Mouse (Mus musculus): ENCODE measurements around the gene Fam69a. TPM values are rescaled to one million over a fixed set of nuclear protein-coding genes. Genes with fewer than 3 reads are reported as not detected.
"Not testable (repeated sequence)": the region's sequence is repeated elsewhere in the genome, so short reads cannot be mapped to it uniquely, and the experiment has no call there.

Fam69a gene
- polyA plus RNA-seq, 2 experiments from 2014 or later: 66.3 to 87.7 TPM

DNA sequence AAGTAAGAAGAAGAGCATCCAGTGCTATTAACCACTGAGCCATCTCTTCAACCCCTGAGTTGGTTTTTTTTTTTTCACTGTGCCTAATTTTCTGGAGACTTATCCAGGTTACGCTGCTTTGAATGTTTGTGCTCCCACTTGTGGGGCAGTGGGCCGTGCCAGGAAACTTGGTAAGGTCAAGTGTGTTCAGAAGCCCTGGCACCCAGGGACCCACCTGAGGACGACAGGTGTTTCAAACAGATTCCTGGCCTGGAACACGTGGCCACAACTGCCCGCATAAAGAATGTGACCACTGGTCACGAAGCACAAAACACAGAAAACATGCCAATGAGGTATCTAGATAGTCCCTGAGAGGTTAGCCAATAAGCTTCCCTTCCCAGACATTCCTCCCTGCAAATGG is 43.4 kb downstream of the Fam69a start:
- ATAC-seq: no peak

DNA sequence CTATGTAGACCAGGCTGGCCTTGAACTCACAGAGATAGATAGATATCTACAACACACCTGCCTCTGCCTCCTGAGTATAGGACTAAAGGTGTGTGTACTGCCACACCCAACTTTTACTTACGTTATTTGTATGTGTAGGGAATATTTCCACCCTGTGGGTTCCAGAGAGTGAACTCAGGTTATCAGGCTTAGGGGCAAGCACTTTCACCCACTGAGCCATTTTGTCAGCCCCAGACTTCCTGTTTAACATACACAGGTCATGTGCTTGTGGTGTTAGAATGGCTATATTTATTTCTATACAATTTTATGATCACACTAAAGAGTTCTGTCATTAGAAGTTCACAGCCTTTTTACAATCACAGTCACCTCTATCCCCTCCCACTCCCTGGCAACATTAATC is 43.9 kb downstream of the Fam69a start:
- peak; percentile 61 for ATAC-seq

DNA sequence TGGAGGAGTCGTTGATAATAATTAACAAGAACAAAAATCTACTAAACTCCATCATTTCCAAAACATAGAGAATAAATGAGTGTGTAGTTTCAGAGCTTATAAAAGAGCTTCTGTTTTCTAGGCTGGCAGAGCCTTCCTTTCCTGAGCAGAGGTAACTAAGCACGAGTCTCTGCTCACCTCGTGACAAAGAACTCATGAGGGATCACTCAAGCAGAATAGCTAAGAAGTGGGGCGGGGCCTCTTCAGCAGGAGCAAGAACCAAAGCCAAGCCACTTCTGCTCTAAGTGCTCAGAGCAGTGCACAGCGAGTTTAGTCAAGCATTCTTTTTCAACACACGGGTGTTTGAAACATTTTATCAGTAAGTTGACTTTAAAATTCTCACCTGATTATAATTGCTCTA is 45.7 kb downstream of the Fam69a start:
- peak; percentile 33 for ATAC-seq

DNA sequence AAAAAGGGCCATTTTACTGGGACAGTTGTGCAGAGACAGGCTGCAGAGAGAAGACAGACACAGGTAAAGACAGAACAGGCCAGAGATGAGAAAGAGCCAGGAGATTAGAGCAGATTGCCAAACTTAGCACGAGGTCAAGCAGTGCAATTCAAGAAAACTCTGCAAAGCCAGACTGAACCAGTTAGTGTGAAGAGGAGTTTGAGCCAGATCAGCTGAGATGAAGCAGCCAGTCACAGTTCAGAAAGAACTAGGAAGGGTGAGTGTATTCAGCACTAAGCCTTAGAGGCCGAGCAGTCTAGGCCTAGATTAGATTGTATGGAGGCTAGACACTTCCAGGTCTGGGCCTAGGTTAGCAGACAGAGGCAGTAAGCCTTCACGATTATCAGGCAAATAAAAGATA is 47.2 kb downstream of the Fam69a start:
- no peak for ATAC-seq

DNA sequence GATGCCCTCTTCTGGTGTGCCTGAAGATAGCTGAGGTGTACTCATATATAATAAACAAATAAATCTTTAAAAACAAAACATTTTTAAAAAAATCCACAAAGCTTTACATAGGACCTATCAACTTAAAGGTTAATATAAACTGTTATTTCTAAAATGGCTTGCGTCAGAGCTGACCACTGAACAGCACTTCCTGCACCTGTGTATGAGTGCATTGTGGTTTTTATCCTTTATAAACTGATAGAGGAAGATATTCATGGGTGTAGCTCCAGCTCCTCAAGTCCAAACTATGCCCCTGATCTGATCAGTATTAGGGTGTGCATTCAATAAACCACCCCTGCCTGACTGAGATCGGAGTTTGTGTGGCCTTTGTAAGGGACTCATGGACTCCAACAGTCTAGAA is 48.0 kb downstream of the Fam69a start:
- ATAC-seq: no peak

DNA sequence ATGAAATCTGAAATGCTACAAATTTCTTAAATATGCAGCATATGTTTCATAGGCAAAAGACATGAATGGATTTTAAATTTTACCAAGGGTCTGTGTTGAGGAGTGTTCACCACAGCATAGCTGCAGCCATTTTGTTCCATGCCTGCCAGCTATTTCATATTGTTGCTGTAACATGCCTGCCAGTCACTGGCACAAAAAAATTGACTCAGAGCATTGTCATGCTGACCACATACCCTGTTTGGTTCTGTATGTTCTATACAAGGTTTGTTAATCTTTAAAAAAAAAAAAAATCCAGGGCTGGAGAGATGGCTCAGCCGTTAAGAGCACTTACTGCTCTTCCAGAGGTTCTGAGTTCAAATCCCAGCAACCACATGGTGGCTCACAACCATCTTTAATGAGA is 48.4 kb downstream of the Fam69a start:
- not testable (repeated sequence) for ATAC-seq

DNA sequence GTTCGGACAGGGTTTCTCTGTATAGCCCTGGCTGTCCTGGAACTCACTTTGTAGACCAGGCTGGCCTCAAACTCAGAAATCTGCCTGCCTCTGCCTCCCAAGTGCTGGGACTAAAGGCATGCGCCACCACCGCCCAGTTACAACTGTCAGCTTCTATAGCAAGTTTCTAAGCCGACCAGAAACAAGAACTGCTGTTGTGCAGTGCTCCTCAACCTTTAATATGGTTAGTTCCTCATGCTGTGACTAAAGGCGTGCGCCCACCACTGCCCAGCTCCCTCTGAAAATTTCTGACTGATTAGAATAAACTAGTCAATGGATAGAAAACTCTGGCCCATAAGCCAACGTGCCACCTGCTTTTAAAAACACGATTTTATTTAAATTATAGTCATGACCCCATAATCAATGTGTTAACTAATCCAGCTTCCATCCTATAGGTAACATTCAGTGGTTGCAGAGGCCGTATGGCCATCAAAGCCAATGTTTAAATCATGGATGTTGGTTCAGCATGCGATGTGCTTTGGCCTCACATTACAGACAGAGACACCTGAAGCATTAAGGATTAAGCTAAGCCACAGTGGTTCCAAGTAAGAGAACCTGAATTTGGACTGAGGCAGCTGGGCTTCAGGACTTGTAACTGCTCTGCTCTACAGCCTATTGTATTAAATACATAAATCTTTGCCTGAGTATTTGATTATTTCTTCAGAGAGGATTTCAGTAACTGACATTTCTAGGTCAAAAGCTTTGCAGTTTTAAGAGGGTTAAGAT is 50.1 kb downstream of the Fam69a start:
- no peak for ATAC-seq

DNA sequence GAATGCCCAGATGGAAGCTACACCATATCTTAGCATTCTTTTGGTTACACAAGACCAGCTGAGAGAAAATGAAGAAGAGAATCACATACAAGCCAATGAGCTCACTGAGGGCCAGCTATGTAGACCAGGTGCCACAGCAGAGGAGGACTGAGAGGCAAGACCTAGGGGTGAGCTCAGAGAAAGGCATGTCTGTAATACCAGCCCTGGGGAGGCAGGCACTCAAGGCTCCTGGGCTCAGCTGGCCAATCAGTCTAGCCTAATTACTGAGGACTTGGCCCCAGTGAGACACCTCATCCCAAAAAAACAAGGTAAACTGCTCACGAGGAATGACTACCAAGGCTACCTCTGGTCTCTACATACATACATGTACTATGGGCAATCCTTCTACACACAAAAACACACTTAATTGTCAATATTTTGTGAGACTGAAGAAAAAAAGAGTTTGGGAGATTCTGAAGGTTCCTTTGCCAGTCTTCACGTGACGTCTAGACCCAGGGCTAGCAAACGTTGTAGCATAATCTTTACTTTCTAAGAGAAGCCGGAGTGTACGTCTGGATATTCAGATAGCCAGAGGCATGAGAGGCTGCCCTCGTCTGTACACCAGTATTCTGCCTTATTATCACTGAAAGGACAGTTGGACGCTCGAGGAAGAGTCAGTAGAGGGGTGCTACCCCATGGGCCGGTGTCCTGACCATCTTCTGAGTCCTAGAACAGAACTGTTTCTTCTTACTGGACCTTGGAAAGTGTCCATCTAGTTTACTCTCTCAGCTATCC is 51.9 kb downstream of the Fam69a start:
- no peak for ATAC-seq

DNA sequence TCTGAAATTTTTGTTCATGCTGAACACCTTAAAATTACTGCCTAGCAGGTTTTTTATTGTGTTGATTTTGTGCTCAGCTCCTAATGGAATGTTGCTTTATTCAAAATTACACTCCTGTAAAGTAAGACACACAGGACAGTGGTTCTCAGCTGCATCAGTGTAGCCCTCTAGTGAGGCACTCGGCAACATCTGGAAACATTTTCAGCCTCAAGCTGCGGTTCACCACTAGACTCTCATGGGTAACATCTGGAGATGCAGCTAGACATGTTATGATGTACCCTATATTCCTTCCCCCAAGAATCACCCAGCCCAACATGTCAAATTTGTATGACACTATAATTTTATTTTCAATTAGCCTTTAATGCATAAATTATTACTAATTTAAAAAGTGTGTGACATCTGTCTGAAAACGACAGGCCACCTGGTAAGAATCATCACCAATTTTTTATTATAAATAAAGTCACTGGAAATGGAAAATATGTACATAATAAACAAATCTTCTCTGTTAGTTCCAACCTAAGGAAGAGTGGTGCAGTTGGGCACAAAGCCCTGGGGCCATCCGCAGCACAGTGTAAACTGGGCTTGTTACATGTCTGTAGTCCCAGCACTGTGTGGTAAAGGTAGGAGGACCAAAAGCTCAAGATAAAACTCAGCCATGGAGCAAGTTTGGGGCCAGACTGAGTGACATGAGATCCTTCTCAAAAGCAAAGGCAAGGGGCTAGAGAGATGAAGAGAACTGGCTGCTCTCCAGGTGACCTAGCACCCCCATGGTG is 53.5 kb downstream of the Fam69a start:
- no peak for ATAC-seq

DNA sequence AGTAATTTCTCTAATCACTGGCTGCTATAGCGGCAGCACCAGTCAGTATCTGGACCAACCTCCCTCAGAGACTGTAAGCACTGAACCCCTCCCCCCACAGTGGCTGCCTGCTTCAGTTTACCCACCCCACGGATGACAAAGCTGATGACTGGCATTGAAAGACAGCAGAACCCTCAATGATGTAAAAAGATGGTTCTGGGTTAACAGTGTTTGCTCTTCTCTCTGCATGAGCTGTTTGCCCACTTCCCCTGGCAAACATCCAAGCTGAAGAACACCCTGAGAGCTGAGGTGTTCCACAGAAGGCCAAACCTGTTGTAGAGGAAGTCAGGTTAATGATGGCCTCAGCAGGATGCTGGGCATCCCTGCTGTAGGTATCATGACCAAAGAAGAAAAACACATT is 54.3 kb downstream of the Fam69a start:
- peak; percentile 91 for ATAC-seq

DNA sequence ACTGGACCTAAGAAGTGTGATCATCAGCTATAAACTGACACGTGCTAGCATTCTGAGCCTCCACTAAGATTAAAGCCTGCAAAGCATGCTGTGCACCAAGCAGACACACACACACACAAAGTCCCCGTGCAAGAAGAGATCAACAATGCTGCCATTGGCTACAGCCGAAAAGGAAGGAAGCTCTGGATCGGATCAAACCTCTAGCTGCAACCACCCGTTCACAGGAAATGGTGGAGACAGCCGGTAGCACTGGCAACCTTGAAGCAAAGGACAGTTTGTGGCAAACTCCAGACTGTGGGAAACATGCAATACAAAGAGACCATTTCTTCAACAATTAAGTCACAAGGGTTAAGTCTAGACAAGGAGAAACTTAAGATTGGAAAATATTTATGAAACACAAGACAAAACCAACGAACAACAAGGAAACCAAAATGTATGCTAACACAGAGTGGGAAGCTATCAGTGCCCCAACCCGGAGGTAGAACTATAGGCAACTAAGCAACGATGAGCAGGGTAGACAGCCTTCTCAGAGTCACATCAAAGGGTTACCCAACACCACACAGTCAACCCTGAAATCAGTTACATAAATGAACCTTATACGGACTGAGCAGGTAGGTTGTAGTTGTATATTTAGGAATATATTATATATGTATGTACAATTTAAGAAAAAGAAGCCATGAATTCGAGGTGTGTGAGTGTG is 60.2 kb downstream of the Fam69a start:
- peak; percentile 89 for ATAC-seq

DNA sequence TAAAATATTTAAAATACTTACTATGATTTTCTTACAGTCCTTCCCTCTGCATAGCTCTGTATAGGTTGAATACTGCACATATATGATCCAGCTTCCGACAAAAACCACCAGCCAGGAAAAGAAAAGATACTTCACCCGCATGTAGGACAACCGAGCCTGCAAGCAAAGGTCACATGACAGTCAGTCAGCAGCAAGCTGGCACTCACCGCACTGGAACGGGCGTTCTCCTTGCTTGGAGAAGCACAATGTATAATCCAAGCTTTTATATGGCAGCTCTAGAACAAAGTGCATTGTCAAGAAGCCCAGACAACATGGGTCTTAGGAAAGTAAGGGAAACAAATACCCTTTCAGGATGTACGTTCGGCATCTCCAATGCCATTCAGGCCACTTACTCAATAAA is 62.3 kb downstream of the Fam69a start:
- ATAC-seq: no peak

DNA sequence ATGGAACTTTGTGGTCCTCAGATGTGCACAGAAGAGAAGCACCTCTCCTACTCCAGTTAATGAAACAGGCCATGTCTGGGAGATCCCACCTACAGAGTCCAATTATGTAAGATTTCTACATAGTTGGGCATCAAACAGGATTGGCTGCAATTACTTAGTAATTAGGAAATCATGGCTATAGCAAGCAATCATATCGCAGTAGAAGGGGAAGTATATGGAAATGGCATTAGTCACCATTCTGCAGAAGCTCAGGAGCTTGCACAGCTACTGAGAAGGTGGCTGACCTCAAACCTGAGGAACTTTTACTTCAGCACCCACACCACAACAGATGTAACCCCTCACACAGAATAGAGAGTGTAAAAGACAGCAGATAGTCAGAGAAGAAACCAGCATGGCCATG is 64.0 kb downstream of the Fam69a start:
- no peak for ATAC-seq

DNA sequence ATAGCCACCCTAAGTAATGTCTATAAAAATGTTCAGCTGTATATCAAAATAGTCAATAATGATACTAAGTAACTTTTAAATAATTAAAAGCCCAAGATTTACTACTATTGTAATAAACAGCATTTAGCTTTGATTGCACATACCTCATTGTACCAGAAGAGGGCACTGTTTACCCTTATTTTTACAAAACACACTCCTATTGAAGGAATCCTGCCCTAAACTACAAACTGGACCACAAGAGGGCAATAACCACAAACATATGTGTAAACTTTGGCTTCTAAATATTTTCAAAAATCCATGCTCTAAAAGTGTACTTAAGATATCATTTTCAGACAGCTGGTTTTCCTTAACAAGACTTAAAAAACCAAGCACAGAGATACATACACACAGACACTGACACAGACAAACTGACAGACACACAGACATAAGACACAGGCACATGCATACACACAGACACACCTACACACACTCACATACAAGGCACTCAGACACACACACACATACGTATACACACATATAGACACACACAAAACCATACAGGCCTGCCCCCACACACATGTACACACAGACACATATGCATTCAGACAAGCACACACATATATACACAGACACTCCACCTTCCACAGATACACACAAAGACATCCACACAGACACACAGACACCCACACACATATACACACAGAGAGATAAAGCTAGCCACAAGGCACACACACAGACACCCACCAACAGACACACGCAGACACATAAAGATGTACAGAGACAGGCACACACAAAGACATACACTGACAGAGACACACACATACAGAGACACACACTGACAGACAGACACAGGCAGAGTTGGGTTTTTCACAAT is 65.3 kb downstream of the Fam69a start:
- peak; percentile 83 for ATAC-seq

DNA sequence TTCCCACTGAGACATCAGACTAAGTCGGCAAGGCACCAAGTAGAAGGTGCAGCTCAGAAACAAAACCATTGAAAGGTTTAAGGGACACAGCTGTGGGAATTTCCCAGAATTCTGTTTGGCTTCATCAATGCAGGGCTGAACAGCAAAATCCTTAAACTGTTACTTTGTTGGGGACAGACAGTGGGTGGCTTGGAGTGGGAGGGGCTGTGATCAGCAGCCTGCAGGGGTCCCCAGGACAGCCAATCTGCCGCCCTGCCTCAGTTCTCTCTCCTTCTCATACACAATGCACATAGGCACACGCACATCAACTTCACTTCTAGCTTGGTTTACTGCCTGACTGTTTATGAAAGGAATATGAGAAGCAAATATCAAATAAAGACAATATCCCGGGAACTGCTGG is 71.6 kb downstream of the Fam69a start:
- no peak for ATAC-seq

DNA sequence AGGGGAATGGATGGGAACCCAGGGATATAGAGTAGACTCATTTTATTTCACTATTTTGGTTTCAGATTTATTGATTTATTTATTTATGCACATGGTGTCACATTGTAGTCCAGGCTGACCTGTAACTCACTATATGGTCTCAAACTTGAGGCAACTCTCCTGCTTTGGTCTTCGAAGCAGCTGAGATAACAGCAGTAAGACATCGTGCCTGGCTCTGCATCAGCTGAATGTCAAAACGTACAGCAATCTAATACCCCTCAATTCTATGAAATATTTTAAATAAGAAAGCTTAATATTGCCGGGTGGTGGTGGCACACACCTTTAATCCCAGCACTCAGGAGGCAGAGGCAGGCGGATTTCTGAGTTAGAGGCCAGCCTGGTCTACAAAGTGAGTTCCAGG is 75.9 kb downstream of the Fam69a start:
- no peak for ATAC-seq

DNA sequence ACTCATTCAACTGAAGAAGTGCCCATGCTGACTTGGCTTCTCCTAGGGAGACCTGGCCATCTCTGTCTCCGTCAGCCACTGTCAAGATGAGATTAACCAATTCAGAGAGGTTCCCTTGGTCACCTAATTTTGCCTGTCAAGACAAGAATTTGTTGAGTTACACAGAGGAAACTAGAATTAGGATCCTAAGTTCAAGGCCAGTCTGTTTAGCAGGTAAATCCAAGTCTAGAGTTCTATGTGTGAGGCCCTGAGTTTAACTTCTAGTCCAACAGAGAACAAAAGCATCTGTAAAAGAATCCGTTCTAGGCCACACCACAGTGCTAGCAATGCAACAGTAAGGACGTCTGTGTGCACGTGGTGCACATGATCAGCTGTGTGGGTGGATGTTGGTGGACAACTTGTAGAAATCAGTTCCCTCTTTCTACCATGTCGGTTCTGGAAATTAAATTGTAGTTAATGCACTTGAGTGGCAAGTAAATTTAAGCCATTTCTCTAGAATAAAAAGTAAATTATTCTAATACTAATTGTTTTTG is 76.7 kb downstream of the Fam69a start:
- ATAC-seq: no peak

DNA sequence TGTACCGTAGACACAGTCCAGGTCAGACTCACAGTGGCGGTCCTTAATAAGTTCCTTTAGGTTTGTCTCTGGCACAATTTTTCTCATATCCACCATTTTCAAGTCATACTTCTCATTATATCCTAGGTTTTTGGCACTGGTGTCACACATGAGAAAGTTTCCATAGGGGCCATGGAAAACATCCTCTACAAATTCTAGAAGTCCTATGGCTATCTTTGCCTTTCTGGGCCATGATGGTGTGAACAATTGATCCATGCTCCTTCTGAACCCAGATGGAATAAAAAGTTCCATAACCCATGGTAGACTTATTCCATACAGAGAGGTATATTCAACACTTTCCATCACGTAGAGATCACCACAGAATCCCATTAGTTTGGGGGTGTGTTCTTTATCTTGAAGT is 77.2 kb downstream of the Fam69a start:
- no peak for ATAC-seq

DNA sequence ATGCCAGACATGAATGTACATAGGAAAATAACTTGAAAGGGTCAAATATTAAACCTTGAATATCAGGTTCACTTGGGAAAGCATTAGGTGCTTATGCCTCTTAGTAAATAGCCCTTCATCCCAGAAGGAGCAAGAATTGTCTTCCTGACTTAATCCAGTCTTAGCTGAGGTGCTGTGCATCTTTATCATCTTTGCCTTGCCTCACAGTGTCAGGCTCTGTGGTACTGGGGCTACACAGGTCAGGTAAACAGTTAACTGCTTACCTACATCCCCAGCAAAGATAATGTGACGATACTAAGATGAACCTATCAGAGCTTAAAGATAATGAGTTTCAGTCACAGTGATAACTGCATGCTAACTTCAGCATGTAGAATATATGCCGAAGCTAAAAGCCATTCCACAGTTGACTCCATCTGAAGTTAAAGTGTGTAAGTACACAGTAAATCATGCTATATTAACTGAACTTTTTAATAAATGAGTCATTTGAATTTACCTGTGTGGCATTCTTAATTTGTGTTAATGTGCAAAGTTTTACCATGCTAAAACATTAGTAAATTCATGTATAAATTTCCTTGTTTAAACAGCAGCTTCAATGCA is 78.3 kb downstream of the Fam69a start:
- no peak for ATAC-seq

DNA sequence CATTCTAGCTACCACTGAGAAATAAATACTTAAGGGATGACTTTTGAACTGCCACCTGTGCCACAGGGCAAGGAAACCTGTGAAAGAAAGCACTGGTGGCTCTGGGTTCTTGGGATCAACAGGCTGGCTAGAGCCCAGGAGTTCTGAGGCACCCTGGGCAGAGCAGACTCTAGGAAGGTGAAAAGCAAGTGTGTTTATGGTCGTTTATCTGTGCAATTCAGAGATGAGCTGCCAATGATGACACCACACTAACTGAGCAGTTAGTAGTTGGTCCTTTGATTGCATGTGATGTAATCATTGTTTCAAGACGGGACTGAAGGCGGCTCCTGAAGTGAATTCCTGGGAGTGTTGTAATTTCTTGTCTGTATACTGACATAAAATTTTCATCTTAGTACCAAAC is 82.6 kb downstream of the Fam69a start:
- no peak for ATAC-seq

DNA sequence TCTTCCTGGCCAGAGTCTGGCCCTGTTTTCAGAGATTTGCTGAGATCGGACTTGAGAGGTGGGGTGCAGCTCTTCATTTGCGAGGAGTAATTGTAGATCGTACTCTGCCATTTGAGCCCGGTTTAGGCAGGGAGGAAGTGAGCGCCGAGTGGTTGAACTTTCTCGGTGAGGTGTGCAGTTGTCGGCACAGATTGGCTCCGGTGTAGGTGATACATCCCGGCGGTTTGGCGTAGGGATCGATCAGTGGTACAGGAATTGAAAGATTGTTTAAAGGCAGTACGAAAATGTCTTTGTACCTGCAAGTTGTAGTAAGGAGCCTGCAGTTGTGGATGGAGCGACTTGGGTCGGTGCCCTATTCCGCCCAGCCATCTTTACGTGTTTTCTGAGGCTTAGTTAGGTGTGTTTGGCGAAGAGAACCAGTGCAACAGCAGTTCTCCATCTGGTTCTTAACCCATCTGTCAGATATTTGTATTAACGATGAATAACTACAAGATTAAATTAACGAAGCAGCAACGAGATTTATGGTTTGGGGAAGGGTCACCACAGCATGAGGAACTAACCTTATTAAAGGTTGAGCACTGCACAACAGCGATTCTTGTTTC is 85.8 kb downstream of the Fam69a start:
- peak; percentile 68 for ATAC-seq

Measured in CD4-positive, CD25-positive, alpha-beta regulatory T cell, adult 4 months (primary cell).